Mouse (Mus musculus) hindbrain, embryonic 14.5 days (tissue): ENCODE results near the gene Abcg2. TPM values are rescaled to one million over a fixed set of nuclear protein-coding genes. Genes with fewer than 3 reads are reported as not detected.

ENCODE experiments used
- ATAC-seq: fragments of 200-750 bp; cut with Nextera tagmentation; 2 replicates; pipeline ENCODE4 v1.8.0; 2017; ENCODE audit warnings: moderate number of reproducible peaks, mild to moderate bottlenecking, moderate TSS enrichment, moderate library complexity; ENCODE audit not compliant: low FRiP score
- DNase-seq: peaks from one replicate; pipeline ENCODE4 v3.0.0-alpha.2; 2015; ENCODE audit warnings: low spot score
- H3K27ac ChIP-seq: fragments of 300-500 bp; sonication (generic); 2 replicates; pipeline ENCODE4 v1.5.1; 2014; ENCODE audit warnings: mild to moderate bottlenecking, moderate library complexity
- H3K27me3 ChIP-seq: fragments of 300-500 bp; sonication (generic); 2 replicates; pipeline ENCODE4 v1.6.1; 2014; ENCODE audit warnings: mild to moderate bottlenecking, low read length, mixed read lengths; ENCODE audit not compliant: control insufficient read depth, insufficient read depth
- H3K36me3 ChIP-seq: fragments of 300-500 bp; sonication (generic); replicated peaks from 2 replicates; pipeline ENCODE4 v1.6.1; 2014; ENCODE audit not compliant: control insufficient read depth, insufficient read depth
- H3K4me1 ChIP-seq: fragments of 300-500 bp; sonication (generic); replicated peaks from 2 replicates; pipeline ENCODE4 v1.6.1; 2014; ENCODE audit warnings: antibody characterized with exemption, low read length, mixed read lengths; ENCODE audit not compliant: control insufficient read depth, insufficient read depth
- H3K4me2 ChIP-seq: fragments of 300-500 bp; sonication (generic); replicated peaks from 2 replicates; pipeline ENCODE4 v1.6.1; 2014; ENCODE audit warnings: mild to moderate bottlenecking, moderate library complexity
- H3K4me3 ChIP-seq: fragments of 300-500 bp; sonication (generic); replicated peaks from 2 replicates; pipeline ENCODE4 v1.5.1; 2014; ENCODE audit warnings: mild to moderate bottlenecking, low read length
- H3K9ac ChIP-seq: fragments of 300-500 bp; sonication (generic); 2 replicates; pipeline ENCODE4 v1.6.1; 2014
- H3K9me3 ChIP-seq: fragments of 300-500 bp; sonication (generic); 2 replicates; pipeline ENCODE4 v1.6.1; 2016; ENCODE audit warnings: low read length; ENCODE audit not compliant: control insufficient read depth
- WGBS: fragments of 180-500 bp; shearing (Covaris S2); extraction: QIAGEN DNeasy Blood & Tissue Kit; methylation state at CpG from one replicate; pipeline ENCODE4 v1.1.7; 2014; 5-methylcytosine and 5-hydroxymethylcytosine counted together
- polyA plus RNA-seq: library from polyadenylated mRNA; unstranded; fragments of >200 nt; fragmentation: Nextera tagmentation; extraction: Ambion mirVana; gene quantifications from 2 replicates; pipeline ENCODE4 v1.2.1, GENCODE M21; 2014

Abcg2 gene
- polyA plus RNA-seq, 1 experiment from 2014 or later, result 40.9 TPM

DNA sequence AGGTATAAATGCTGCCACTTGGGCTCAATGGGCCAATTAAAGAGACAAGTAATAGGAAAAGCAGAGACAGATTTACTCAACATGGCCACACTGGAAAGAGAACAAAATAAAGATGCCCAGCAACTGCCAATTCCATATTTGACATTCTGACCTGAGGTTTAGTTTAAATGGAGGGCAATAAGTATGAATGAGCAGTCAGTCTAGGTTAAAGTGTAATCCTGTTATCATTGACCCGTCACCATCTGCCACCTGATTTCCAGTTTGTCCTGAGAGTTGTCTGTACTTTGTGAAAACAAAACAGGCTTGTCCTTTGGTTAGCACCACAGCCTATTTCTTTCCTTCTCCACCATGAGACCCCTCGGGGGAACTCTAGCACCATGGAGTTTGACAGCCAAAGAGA is 44.9 kb downstream of the Abcg2 start:
- no peak for ATAC-seq
- WGBS, result 89% methylated on average over 2 of the region's 2 CpGs
- H3K4me1 ChIP-seq, result no peaks in the 10 kb centered on the region
- H3K4me2 ChIP-seq, result no peak overlapping the region
- no peak overlapping the region for H3K27ac ChIP-seq
- H3K4me3 ChIP-seq, result no peak overlapping the region
- no peaks in the 10 kb centered on the region for H3K27me3 ChIP-seq
- DNase-seq, result no peak
- H3K9ac ChIP-seq, result no peak overlapping the region
- no peaks in the 10 kb centered on the region for H3K36me3 ChIP-seq
- no peaks in the 10 kb centered on the region for H3K9me3 ChIP-seq

DNA sequence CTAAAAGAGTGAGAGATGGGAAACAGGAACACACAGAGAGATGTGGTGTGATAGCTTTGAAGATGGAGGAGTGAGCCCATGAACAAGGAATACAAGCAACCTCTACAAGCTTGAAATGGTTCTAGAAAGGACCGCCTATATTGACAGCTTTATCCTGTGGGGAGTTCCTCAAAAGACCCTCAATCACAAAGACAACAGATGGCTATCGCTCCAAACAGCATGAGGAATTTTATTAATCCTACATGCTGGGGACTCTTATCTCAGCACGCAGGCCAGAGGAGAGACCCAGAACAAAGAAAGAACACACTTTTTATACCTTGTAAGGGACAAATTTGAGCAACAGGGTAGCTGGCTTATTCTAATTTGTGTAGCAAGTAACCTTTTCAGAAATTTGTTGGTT is 48.1 kb downstream of the Abcg2 start:
- DNase-seq (no peak), ATAC-seq (no peak)
- H3K4me1 ChIP-seq, result no peaks in the 10 kb centered on the region
- no peak overlapping the region for H3K9ac ChIP-seq
- 51% methylated on average over 3 of the region's 3 CpGs for WGBS
- H3K4me3 ChIP-seq, result no peak overlapping the region
- no peak overlapping the region for H3K4me2 ChIP-seq
- no peaks in the 10 kb centered on the region for H3K9me3 ChIP-seq
- no peaks in the 10 kb centered on the region for H3K27me3 ChIP-seq
- H3K27ac ChIP-seq, result no peak overlapping the region
- H3K36me3 ChIP-seq, result no peaks in the 10 kb centered on the region

DNA sequence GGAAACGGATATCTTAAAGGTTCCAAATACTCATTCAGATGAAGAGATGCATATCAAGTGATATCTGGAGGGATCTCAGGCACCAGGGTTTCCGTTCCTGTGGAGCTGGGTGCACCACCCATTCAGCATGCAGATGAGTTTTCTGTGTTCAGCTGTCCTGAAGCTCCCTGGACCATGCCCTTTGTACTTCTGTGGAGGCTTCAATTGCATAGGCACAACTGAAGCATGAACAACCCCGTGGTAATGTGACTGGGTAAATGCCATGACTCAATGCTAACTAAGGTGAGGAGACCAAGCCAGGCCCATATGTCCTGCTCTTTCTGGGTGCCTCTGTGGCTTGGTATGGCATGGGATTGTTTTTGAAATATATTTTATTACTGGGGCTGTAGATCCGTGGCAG is 49.4 kb downstream of the Abcg2 start:
- Histone ChIP-seq H3K27ac (no peak overlapping the region), H3K4me3 (no peak overlapping the region)
- WGBS, result 70% methylated on average over 4 of the region's 4 CpGs

DNA sequence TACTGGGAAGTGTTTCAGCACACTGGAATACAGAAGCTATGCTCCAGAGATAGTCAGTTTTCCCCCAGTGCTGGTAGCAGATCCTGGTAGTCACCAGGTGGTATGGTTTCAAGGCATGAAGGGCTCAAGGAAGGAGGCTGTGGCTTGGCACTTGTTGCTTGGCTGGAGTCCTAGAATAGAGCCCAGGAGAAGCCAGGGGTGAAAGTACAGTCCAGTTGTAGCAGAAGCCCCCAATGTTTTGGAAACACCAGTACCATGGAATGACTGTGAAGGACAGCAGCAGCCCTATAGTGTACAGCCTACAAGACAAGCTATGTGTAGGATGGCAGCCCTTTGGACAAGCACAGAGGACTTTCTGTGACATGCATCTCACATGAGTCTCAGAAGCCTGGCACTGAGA is 54.2 kb downstream of the Abcg2 start:
- Histone ChIP-seq H3K9me3 (no peaks in the 10 kb centered on the region), H3K4me3 (no peak overlapping the region), H3K4me2 (no peak overlapping the region), H3K36me3 (no peaks in the 10 kb centered on the region), H3K4me1 (no peaks in the 10 kb centered on the region; the same call in 1 of the 2 replicates), H3K9ac (no peak overlapping the region), H3K27ac (no peak overlapping the region), H3K27me3 (no peaks in the 10 kb centered on the region)
- DNase-seq (no peak), ATAC-seq (no peak)

More for the DNA sequence above, 49.4 kb downstream of the Abcg2 start:
- Histone ChIP-seq H3K27me3 (no peaks in the 10 kb centered on the region), H3K36me3 (no peaks in the 10 kb centered on the region), H3K4me1 (no peaks in the 10 kb centered on the region), H3K4me2 (no peak overlapping the region), H3K9me3 (no peaks in the 10 kb centered on the region), H3K9ac (no peak overlapping the region)
- no peak for DNase-seq
- no peak for ATAC-seq

DNA sequence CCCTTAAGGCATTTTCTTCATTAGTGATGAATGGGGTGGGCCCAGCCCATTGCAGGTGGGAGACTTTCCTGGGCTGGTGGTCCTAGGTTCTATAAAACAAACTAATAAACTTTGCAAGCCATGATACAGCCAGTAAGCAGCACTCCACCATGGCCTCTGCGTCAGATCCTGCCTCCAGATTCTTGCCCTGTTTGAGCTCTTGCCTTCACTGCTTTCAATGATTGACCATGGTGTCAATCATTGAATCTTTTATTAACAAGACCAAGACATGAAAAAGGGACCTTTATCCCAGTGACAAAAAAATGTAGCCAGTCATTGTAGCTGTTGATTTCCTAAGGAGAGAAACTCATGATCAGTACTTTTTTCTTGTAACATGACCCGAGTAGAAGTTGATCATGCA is 55.1 kb downstream of the Abcg2 start:
- Histone ChIP-seq H3K9me3 (no peaks in the 10 kb centered on the region), H3K4me2 (no peak overlapping the region), H3K4me3 (no peak overlapping the region), H3K9ac (no peak overlapping the region), H3K4me1 (no peaks in the 10 kb centered on the region; the same call in 1 of the 2 replicates), H3K27me3 (no peaks in the 10 kb centered on the region), H3K27ac (no peak overlapping the region), H3K36me3 (no peaks in the 10 kb centered on the region)
- ATAC-seq, result no peak
- 67% methylated on average over 2 of the region's 2 CpGs for WGBS
- no peak for DNase-seq

DNA sequence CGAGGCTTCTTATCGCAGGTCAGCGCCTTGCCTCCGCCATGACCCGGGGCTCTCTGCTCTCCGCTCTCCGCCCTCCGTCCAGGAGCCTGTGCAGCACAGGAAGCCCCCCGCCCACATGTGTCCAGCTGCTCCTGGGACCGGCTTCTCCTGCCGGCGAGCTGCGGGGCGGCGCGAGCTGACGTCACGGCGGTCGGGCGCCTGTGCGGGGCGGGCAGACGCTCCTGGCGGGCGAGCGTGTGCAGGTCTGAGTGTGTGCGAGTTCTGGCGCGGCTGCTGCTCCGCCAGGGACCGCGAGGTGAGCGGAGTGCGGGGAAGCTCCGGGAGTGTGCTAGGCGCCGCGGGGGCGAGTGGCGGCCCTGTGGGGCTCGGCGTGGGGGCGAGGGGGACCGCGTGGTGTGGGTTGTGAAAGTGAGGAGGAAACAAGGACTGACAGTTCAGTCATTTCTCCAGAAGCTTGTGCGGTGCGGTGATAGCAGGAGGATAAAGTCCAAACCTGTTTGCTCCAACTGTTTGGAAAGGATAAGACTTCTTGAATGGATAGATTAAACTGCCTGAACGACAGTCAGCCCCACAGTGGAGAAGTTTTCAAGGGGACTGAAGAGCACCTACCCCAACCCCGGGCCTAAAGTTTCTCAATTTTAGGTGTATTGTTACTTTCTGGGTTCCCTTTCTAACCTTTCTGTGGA is 56.2 kb downstream of the Abcg2 start:
- Histone ChIP-seq H3K4me2 (peak overlapping the region; percentile 91), H3K4me1 (no peaks in the 10 kb centered on the region; the same call in 1 of the 2 replicates), H3K4me3 (peak overlapping the region; percentile 64), H3K27me3 (no peaks in the 10 kb centered on the region), H3K9me3 (no peaks in the 10 kb centered on the region), H3K9ac (peak overlapping the region; percentile 69), H3K36me3 (no peaks in the 10 kb centered on the region), H3K27ac (peak overlapping the region; percentile 59; the same call in 1 of the 2 replicates)
- 1% methylated on average over 50 of the region's 50 CpGs for WGBS
- peak; percentile 98 for ATAC-seq
- DNase-seq, result peak; percentile 77

DNA sequence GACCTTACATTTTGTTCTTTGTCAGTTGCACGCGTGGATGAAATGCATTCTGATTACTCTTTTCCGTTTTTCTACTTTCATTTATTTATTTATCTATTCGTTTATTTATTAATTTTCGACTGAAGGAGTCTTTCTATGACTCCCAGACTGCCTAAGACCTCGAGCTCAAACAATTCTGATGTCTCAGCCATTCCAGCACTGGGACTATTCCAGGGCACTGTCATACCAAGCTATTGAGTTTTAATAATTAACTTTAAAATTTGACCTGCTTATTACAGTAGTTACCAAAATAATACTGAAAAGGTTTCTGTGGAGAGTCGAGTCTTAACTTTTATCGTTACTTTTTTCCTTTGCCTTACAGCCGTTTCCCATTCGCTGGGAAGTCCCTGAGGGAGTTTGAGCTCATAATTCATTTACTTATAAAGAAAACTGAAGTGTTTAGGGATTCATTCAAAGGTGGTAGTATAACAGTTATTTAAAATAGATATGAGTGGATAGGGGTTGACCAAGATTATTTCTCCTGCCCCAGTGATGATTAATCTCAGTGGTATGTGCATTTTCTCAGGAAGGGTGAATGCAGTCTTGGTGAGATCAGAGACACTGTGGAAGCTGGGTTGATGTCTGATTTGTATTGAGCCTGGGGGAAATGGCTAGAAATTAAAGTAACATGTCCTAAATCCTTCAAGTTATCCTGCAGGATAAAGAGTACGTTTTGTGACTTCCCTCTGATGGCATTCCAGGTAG is 56.9 kb downstream of the Abcg2 start:
- peak overlapping the region; percentile 64 for H3K4me3 ChIP-seq
- H3K9me3 ChIP-seq, result no peaks in the 10 kb centered on the region

DNA sequence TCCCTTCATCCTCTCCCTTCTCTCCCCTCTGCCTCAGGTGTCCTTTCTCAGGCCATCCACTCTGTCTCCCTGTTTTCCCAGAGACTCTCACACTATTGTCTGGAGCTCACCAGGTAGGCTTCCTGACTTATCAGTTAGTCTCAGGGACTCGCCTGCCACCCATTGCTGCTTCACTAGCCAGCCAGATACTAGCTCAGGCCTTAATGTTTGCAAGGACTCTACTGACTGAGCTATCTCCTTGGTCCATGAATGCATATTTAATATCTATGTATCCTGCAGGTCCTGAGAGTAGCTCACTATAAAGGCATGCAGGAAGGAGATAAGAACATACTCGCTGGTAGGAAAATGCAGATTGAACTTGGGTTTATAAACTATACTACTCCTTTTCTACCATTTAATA is 57.9 kb downstream of the Abcg2 start:
- Histone ChIP-seq H3K36me3 (no peaks in the 10 kb centered on the region), H3K9me3 (no peaks in the 10 kb centered on the region), H3K4me1 (no peaks in the 10 kb centered on the region; the same call in 1 of the 2 replicates), H3K4me2 (no peak overlapping the region), H3K27ac (no peak overlapping the region), H3K9ac (no peak overlapping the region), H3K27me3 (no peaks in the 10 kb centered on the region), H3K4me3 (no peak overlapping the region)
- DNase-seq (no peak), ATAC-seq (no peak)
- WGBS, result 90% methylated on average over 2 of the region's 2 CpGs

More for the DNA sequence above, 56.9 kb downstream of the Abcg2 start:
- Histone ChIP-seq H3K4me1 (no peaks in the 10 kb centered on the region; the same call in 1 of the 2 replicates), H3K4me2 (peak overlapping the region; percentile 91), H3K9ac (peak overlapping the region; percentile 69; the same call in 1 of the 2 replicates), H3K27me3 (no peaks in the 10 kb centered on the region), H3K27ac (no peak overlapping the region), H3K36me3 (no peaks in the 10 kb centered on the region)
- WGBS, result 57% methylated on average over 11 of the region's 11 CpGs
- DNase-seq (no peak), ATAC-seq (no peak)

DNA sequence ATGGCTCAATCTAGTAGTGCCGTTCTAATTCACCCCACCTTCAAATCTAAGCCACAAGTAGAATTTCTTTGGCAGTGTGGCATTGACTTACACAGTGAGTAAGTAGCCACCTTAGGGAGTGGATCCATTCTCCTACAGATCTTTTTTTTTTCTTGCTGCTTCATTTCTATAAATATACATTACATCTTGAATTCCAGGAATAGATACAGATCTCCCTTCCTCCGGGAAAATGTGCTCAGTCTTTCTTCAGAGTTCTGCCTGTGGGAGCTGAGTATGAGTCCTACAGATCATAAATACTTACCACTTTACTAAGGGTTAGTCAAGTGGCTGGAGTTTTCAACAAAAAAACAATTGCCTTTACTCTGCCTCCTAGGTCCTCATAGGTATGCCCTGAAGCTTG is 60.3 kb downstream of the Abcg2 start:
- WGBS, result 85% methylated on average over 2 of the region's 2 CpGs
- H3K9ac ChIP-seq, result no peak overlapping the region
- no peaks in the 10 kb centered on the region; the same call in 1 of the 2 replicates for H3K4me1 ChIP-seq
- no peaks in the 10 kb centered on the region for H3K36me3 ChIP-seq
- H3K4me2 ChIP-seq, result no peak overlapping the region
- H3K9me3 ChIP-seq, result no peaks in the 10 kb centered on the region
- H3K27me3 ChIP-seq, result no peaks in the 10 kb centered on the region
- H3K27ac ChIP-seq, result no peak overlapping the region
- no peak overlapping the region for H3K4me3 ChIP-seq
- ATAC-seq (no peak), DNase-seq (no peak)
